Mouse (Mus musculus) MEL (cell line): ENCODE data around the gene Retreg1. TPM values are rescaled to one million over a fixed set of nuclear protein-coding genes. Genes with fewer than 3 reads are reported as not detected.

Source experiments
- DNase-seq: peaks from one replicate; pipeline ENCODE4 v3.0.0; 2011; ENCODE audit warnings: low read depth, low spot score
- H3K27ac ChIP-seq: 2 replicates; pipeline ENCODE4 v1.5.1; 2012; ENCODE audit warnings: low read depth, mild to moderate bottlenecking, control low read depth, low read length, moderate library complexity; ENCODE audit not compliant: control insufficient read depth
- H3K27me3 ChIP-seq, 2 experiments: fragments of 150-350 bp in 1 of 2; sonication (generic) in 1 of 2; 2 replicates each; pipeline ENCODE4 v1.6.1; 2012; ENCODE audit warnings: low read length in 2 of 2, mild to moderate bottlenecking in 2 of 2, improper control_type of control experiment in 1 of 2, moderate library complexity in 1 of 2; ENCODE audit not compliant: insufficient read depth in 2 of 2, control insufficient read depth in 1 of 2
- H3K36me3 ChIP-seq, 2 experiments: 2 replicates each; pipeline ENCODE4 v1.6.1; 2012 to 2014; ENCODE audit warnings: low read length in 2 of 2, improper control_type of control experiment in 1 of 2, inconsistent platforms in 1 of 2, mild to moderate bottlenecking in 1 of 2; ENCODE audit not compliant: insufficient read depth in 2 of 2, control insufficient read depth in 1 of 2
- H3K4me1 ChIP-seq, 2 experiments: fragments of 150-350 bp in 1 of 2; sonication (generic) in 1 of 2; 2 replicates each; pipeline ENCODE4 v1.6.1; 2012; ENCODE audit warnings: low read length in 2 of 2, improper control_type of control experiment in 1 of 2, mild to moderate bottlenecking in 1 of 2; ENCODE audit not compliant: insufficient read depth in 2 of 2, control insufficient read depth in 1 of 2
- H3K4me3 ChIP-seq, 2 experiments: fragments of 150-350 bp in 1 of 2; sonication (generic) in 1 of 2; 2 replicates each; pipeline ENCODE4 v1.5.1; 2012; ENCODE audit warnings: low read depth in 2 of 2, low read length in 2 of 2, mild to moderate bottlenecking in 2 of 2, moderate library complexity in 2 of 2, control low read depth in 1 of 2, improper control_type of control experiment in 1 of 2; ENCODE audit not compliant: control insufficient read depth in 1 of 2, insufficient read depth in 1 of 2
- H3K79me2 ChIP-seq: 2 replicates; pipeline ENCODE4 v1.6.1; 2012; ENCODE audit warnings: mild to moderate bottlenecking, low read length, moderate library complexity; ENCODE audit not compliant: control insufficient read depth, poor library complexity, insufficient read depth
- H3K9ac ChIP-seq: 2 replicates; pipeline ENCODE4 v1.6.1; 2012; ENCODE audit warnings: low read depth, mild to moderate bottlenecking, control low read depth, low read length, moderate library complexity; ENCODE audit not compliant: control insufficient read depth, poor library complexity, severe bottlenecking
- H3K9me3 ChIP-seq: fragments of 150-350 bp; sonication (generic); replicated peaks from 2 replicates; pipeline ENCODE4 v1.6.1; 2012; ENCODE audit warnings: mild to moderate bottlenecking, low read length, improper control_type of control experiment, moderate library complexity; ENCODE audit not compliant: insufficient read depth
- BHLHE40 ChIP-seq: IDR thresholded peaks from 2 replicates; pipeline ENCODE4 v1.6.1; 2012; ENCODE audit warnings: low read depth, mild to moderate bottlenecking, inconsistent platforms, low read length, improper control_type of control experiment, borderline replicate concordance
- CHD1 ChIP-seq: IDR thresholded peaks from 2 replicates; pipeline ENCODE4 v1.6.1; 2012; ENCODE audit warnings: low read depth, mild to moderate bottlenecking, inconsistent platforms, low read length, improper control_type of control experiment
- E2F4 ChIP-seq: IDR thresholded peaks from 2 replicates; pipeline ENCODE4 v1.6.1; 2011; ENCODE audit warnings: low read depth, low read length, improper control_type of control experiment, borderline replicate concordance
- ELF1 ChIP-seq: IDR thresholded peaks from 2 replicates; pipeline ENCODE4 v1.6.1; 2014; ENCODE audit warnings: low read depth, mild to moderate bottlenecking, inconsistent platforms, low read length, improper control_type of control experiment, moderate library complexity
- EP300 ChIP-seq, 2 experiments: IDR thresholded peaks; 2 replicates each; pipeline ENCODE4 v1.6.1; 2011; ENCODE audit warnings: improper control_type of control experiment in 2 of 2, low read length in 2 of 2, low read depth in 1 of 2, mild to moderate bottlenecking in 1 of 2
- ETS1 ChIP-seq: IDR thresholded peaks from 2 replicates; pipeline ENCODE4 v1.6.1; 2012; ENCODE audit warnings: low read depth, mild to moderate bottlenecking, inconsistent platforms, low read length, improper control_type of control experiment, moderate library complexity
- GABPA ChIP-seq: IDR thresholded peaks from 2 replicates; pipeline ENCODE4 v1.6.1; 2012; ENCODE audit warnings: low read depth, mild to moderate bottlenecking, inconsistent platforms, low read length, improper control_type of control experiment, moderate library complexity
- GATA1 ChIP-seq: IDR thresholded peaks from 2 replicates; pipeline ENCODE4 v1.6.1; 2011; ENCODE audit warnings: low read depth, low read length, improper control_type of control experiment
- HCFC1 ChIP-seq: IDR thresholded peaks from 2 replicates; pipeline ENCODE4 v1.6.1; 2012; ENCODE audit warnings: low read depth, mild to moderate bottlenecking, inconsistent platforms, low read length, improper control_type of control experiment, moderate library complexity
- JUND ChIP-seq: IDR thresholded peaks from 2 replicates; pipeline ENCODE4 v1.6.1; 2011; ENCODE audit warnings: low read depth, mild to moderate bottlenecking, improper control_type of control experiment, low read length
- MAX ChIP-seq: IDR thresholded peaks from 2 replicates; pipeline ENCODE4 v1.6.1; 2011; ENCODE audit warnings: low read length, improper control_type of control experiment
- MAZ ChIP-seq: IDR thresholded peaks from 2 replicates; pipeline ENCODE4 v1.6.1; 2012; ENCODE audit warnings: low read depth, mild to moderate bottlenecking, inconsistent platforms, low read length, improper control_type of control experiment
- MEF2A ChIP-seq: IDR thresholded peaks from 2 replicates; pipeline ENCODE4 v1.6.1; 2014; ENCODE audit warnings: low read depth, mild to moderate bottlenecking, inconsistent platforms, low read length, improper control_type of control experiment; ENCODE audit not compliant: poor library complexity, insufficient replicate concordance, severe bottlenecking; ENCODE audit errors: extremely low read depth
- MYB ChIP-seq: IDR thresholded peaks from 2 replicates; pipeline ENCODE4 v1.6.1; 2011; ENCODE audit warnings: mild to moderate bottlenecking, low read depth, low read length, improper control_type of control experiment
- MYC ChIP-seq: IDR thresholded peaks from 2 replicates; pipeline ENCODE4 v1.6.1; 2011; ENCODE audit warnings: low read depth, mild to moderate bottlenecking, low read length, improper control_type of control experiment, moderate library complexity
- NRF1 ChIP-seq: IDR thresholded peaks from 2 replicates; pipeline ENCODE4 v1.6.1; 2014; ENCODE audit warnings: low read depth, mild to moderate bottlenecking, inconsistent platforms, low read length, improper control_type of control experiment, moderate library complexity; ENCODE audit not compliant: poor library complexity, insufficient read depth, severe bottlenecking
- POLR2A ChIP-seq, 2 experiments: IDR thresholded peaks; 2 replicates each; pipeline ENCODE4 v1.6.1; 2011 to 2012; ENCODE audit warnings: low read length in 2 of 2, mild to moderate bottlenecking in 2 of 2, control low read depth in 1 of 2, improper control_type of control experiment in 1 of 2, low read depth in 1 of 2, moderate library complexity in 1 of 2; ENCODE audit not compliant: control insufficient read depth in 1 of 2, insufficient read depth in 1 of 2, poor library complexity in 1 of 2
- POLR2AphosphoS2 ChIP-seq: IDR thresholded peaks from 2 replicates; pipeline ENCODE4 v1.6.1; 2011; ENCODE audit warnings: low read length, improper control_type of control experiment
- POLR2AphosphoS5 ChIP-seq: IDR thresholded peaks from 2 replicates; pipeline ENCODE4 v1.6.1; 2012; ENCODE audit warnings: low read depth, borderline replicate concordance, mild to moderate bottlenecking, inconsistent platforms, low read length, moderate library complexity, mixed read lengths
- RAD21 ChIP-seq: IDR thresholded peaks from 2 replicates; pipeline ENCODE4 v1.6.1; 2011; ENCODE audit warnings: mild to moderate bottlenecking, low read depth, low read length, improper control_type of control experiment
- RCOR1 ChIP-seq: IDR thresholded peaks from 2 replicates; pipeline ENCODE4 v1.6.1; 2012; ENCODE audit warnings: low read depth, mild to moderate bottlenecking, inconsistent platforms, low read length, improper control_type of control experiment
- SIN3A ChIP-seq: IDR thresholded peaks from 2 replicates; pipeline ENCODE4 v1.6.1; 2012; ENCODE audit warnings: low read length, improper control_type of control experiment, inconsistent platforms
- SMC3 ChIP-seq: IDR thresholded peaks from 2 replicates; pipeline ENCODE4 v1.6.1; 2011; ENCODE audit warnings: low read depth, low read length, improper control_type of control experiment
- TAL1 ChIP-seq: IDR thresholded peaks from 2 replicates; pipeline ENCODE4 v1.6.1; 2012; ENCODE audit warnings: mild to moderate bottlenecking, inconsistent platforms, low read length, moderate library complexity, mixed read lengths
- TCF12 ChIP-seq: IDR thresholded peaks from 2 replicates; pipeline ENCODE4 v1.6.1; 2014; ENCODE audit warnings: low read depth, mild to moderate bottlenecking, inconsistent platforms, low read length, improper control_type of control experiment, moderate library complexity
- USF2 ChIP-seq, 2 experiments: IDR thresholded peaks; 2 replicates each; pipeline ENCODE4 v1.6.1; 2011 to 2012; ENCODE audit warnings: improper control_type of control experiment in 2 of 2, low read length in 2 of 2, borderline replicate concordance in 1 of 2, inconsistent platforms in 1 of 2, low read depth in 1 of 2, mild to moderate bottlenecking in 1 of 2; ENCODE audit not compliant: insufficient read depth in 1 of 2
- ZC3H11A ChIP-seq: IDR thresholded peaks from 2 replicates; pipeline ENCODE4 v1.6.1; 2012; ENCODE audit warnings: low read depth, mild to moderate bottlenecking, inconsistent platforms, low read length, improper control_type of control experiment
- ZKSCAN1 ChIP-seq: IDR thresholded peaks from 2 replicates; pipeline ENCODE4 v1.6.1; 2012; ENCODE audit warnings: low read depth, mild to moderate bottlenecking, inconsistent platforms, low read length, improper control_type of control experiment, moderate library complexity
- ZMIZ1 ChIP-seq: IDR thresholded peaks from 2 replicates; pipeline ENCODE4 v1.6.1; 2012; ENCODE audit warnings: low read depth, mild to moderate bottlenecking, inconsistent platforms, low read length, improper control_type of control experiment, moderate library complexity
- ZNF384 ChIP-seq: IDR thresholded peaks from 2 replicates; pipeline ENCODE4 v1.6.1; 2012; ENCODE audit warnings: low read depth, mild to moderate bottlenecking, inconsistent platforms, low read length, improper control_type of control experiment
- polyA plus RNA-seq, 2 experiments: library from polyadenylated mRNA; stranded (reverse) in 1 of 2; unstranded in 1 of 2; fragments of >175 nt in 1 of 2; fragments of >200 nt in 1 of 2; gene quantifications; 2 replicates each; pipeline versions ENCODE4 v1.2.1 to v1.2.4; 2012; ENCODE audit warnings: low replicate concordance in 2 of 2, low read depth in 1 of 2; ENCODE audit not compliant: insufficient read length in 2 of 2, insufficient read depth in 1 of 2, missing spikeins in 1 of 2
- total RNA-seq: library from RNA; depleted of rRNA; stranded (reverse); fragments of 300-350 nt; gene quantifications from 2 replicates; pipeline ENCODE4 v1.2.3, GENCODE M21; 2012

The Retreg1 gene
- total and polyA plus RNA-seq, 3 experiments = 3.1 to 7.6 TPM; not detected in 1

DNA sequence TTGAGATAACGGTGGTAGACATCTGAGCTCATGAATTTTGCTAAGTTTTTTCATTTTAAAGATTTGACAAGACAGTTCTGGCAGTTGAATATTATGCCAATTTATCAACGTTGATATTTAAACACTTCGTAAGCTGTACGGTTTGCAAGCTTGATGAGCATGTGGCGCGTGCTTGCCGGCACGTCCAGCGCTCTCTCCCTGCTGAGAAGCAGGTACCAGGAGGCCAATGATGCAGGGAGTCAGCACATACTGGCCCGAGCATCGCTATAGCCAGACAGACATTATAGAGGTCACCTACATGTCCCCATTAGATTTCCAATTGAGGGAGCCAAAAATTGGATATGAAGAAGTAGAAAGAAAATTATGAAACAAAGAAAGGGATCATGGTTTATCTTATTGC is 98.5 kb downstream of the Retreg1 start:
- Histone ChIP-seq H3K27me3 (no peaks in the 10 kb centered on the region), H3K4me3 (peak overlapping the region; percentile 41 to 65), H3K36me3 (peaks cover 0 to 10% of the 10 kb centered on the region in 2 experiments; a peak in 2 of 4 replicates), H3K9ac (peak overlapping the region; percentile 44), H3K4me1 (peaks cover 10 to 17% of the 10 kb centered on the region in 2 experiments), H3K79me2 (no peaks in the 10 kb centered on the region), H3K27ac (no peak overlapping the region), H3K9me3 (no peaks in the 10 kb centered on the region)
- DNase-seq = peak; percentile 16
- TF ChIP-seq GATA1 (no peak), USF2 (IDR thresholded peaks at IDR 0.05; ENCODE audit: borderline replicate concordance in 1 of 2, insufficient read depth in 1 of 2, low read depth in 1 of 2, low read length in 2 of 2) (no peak), TCF12 (no peak), JUND (no peak), E2F4 (no peak), ZC3H11A (no peak), ETS1 (no peak), POLR2AphosphoS2 (no peak), ELF1 (no peak), MAZ (no peak), MAX (no peak), SMC3 (no peak), MYB (no peak), ZKSCAN1 (no peak), GABPA (no peak), NRF1 (no peak), SIN3A (no peak), POLR2A (IDR thresholded peaks at IDR 0.05; ENCODE audit: control insufficient read depth in 1 of 2, insufficient read depth in 1 of 2, low read depth in 1 of 2, low read length in 2 of 2, poor library complexity in 1 of 2) (no peak)

DNA sequence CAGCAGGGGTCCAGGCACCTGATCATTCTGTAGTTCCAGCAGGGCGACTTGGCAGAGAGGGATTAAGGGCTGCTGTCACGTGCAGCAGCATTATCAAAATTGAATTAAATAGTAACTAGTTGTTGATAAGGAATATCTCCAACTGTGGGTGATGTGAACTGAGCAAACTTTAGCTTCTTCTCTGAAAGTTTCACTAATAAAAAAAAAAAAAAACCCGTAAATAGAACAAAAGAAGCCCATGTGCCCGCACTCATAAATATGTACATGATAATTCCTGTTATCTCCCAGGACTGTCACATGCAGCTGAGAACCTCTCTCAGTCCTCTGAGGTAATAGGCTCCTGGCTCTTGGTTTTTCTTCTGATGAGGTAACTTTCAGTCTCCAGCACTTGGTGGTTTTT is 99.4 kb downstream of the Retreg1 start:
- Histone ChIP-seq H3K4me3 (peak overlapping the region; percentile 3 to 65; a peak in 3 of 4 replicates), H3K79me2 (no peaks in the 10 kb centered on the region), H3K27me3 (no peaks in the 10 kb centered on the region), H3K36me3 (peaks cover 0 to 10% of the 10 kb centered on the region in 2 experiments; a peak in 2 of 4 replicates), H3K9ac (no peak overlapping the region), H3K4me1 (peaks cover 10 to 17% of the 10 kb centered on the region in 2 experiments), H3K9me3 (no peaks in the 10 kb centered on the region), H3K27ac (no peak overlapping the region)
- DNase-seq = peak; percentile 36
- peak in 1 of 2 experiments; percentile 48; a peak in 1 of 4 replicates for TF ChIP-seq EP300 (IDR thresholded peaks at IDR 0.05; ENCODE audit: low read depth in 1 of 2, low read length in 2 of 2)
- peak; percentile 69 for TF ChIP-seq SIN3A
- TF ChIP-seq ELF1 = no peak
- TF ChIP-seq ZMIZ1 = no peak
- peak; percentile 23; the same call in 1 of the 2 replicates for TF ChIP-seq TCF12
- TF ChIP-seq MYC = 0 out of 2 replicates have a peak, but pooled peaks have one; percentile 61
- peak; percentile 86 for TF ChIP-seq ZNF384
- no peak for TF ChIP-seq POLR2A (IDR thresholded peaks at IDR 0.05; ENCODE audit: control insufficient read depth in 1 of 2, insufficient read depth in 1 of 2, low read depth in 1 of 2, low read length in 2 of 2, poor library complexity in 1 of 2)
- TF ChIP-seq HCFC1 = no peak
- TF ChIP-seq POLR2AphosphoS5 = no peak
- TF ChIP-seq TAL1 = no peak
- peak; percentile 69; the same call in 1 of the 2 replicates for TF ChIP-seq MEF2A
- peak; percentile 48 for TF ChIP-seq RCOR1
- peak in 1 of 2 experiments; percentile 58; a peak in 1 of 4 replicates for TF ChIP-seq USF2 (IDR thresholded peaks at IDR 0.05; ENCODE audit: borderline replicate concordance in 1 of 2, insufficient read depth in 1 of 2, low read depth in 1 of 2, low read length in 2 of 2)
- TF ChIP-seq GABPA = no peak
- TF ChIP-seq CHD1 = no peak
- peak; percentile 58 for TF ChIP-seq MAX
- no peak for TF ChIP-seq RAD21
- no peak for TF ChIP-seq MAZ
- peak; percentile 96 for TF ChIP-seq BHLHE40
- no peak for TF ChIP-seq ZC3H11A
